Mouse (Mus musculus) MEL (cell line): ENCODE measurements around the gene Kcng4. TPM values are rescaled to one million over a fixed set of nuclear protein-coding genes. Genes with fewer than 3 reads are reported as not detected.

Source experiments
- DNase-seq: peaks from one replicate; pipeline ENCODE4 v3.0.0; 2011; ENCODE audit warnings: low read depth, low spot score
- H3K27ac ChIP-seq: 2 replicates; pipeline ENCODE4 v1.5.1; 2012; ENCODE audit warnings: low read depth, mild to moderate bottlenecking, control low read depth, low read length, moderate library complexity; ENCODE audit not compliant: control insufficient read depth
- H3K27me3 ChIP-seq, 2 experiments: fragments of 150-350 bp in 1 of 2; sonication (generic) in 1 of 2; 2 replicates each; pipeline ENCODE4 v1.6.1; 2012; ENCODE audit warnings: low read length in 2 of 2, mild to moderate bottlenecking in 2 of 2, improper control_type of control experiment in 1 of 2, moderate library complexity in 1 of 2; ENCODE audit not compliant: insufficient read depth in 2 of 2, control insufficient read depth in 1 of 2
- H3K36me3 ChIP-seq, 2 experiments: 2 replicates each; pipeline ENCODE4 v1.6.1; 2012 to 2014; ENCODE audit warnings: low read length in 2 of 2, improper control_type of control experiment in 1 of 2, inconsistent platforms in 1 of 2, mild to moderate bottlenecking in 1 of 2; ENCODE audit not compliant: insufficient read depth in 2 of 2, control insufficient read depth in 1 of 2
- H3K4me1 ChIP-seq, 2 experiments: fragments of 150-350 bp in 1 of 2; sonication (generic) in 1 of 2; 2 replicates each; pipeline ENCODE4 v1.6.1; 2012; ENCODE audit warnings: low read length in 2 of 2, improper control_type of control experiment in 1 of 2, mild to moderate bottlenecking in 1 of 2; ENCODE audit not compliant: insufficient read depth in 2 of 2, control insufficient read depth in 1 of 2
- H3K4me3 ChIP-seq, 2 experiments: fragments of 150-350 bp in 1 of 2; sonication (generic) in 1 of 2; 2 replicates each; pipeline ENCODE4 v1.5.1; 2012; ENCODE audit warnings: low read depth in 2 of 2, low read length in 2 of 2, mild to moderate bottlenecking in 2 of 2, moderate library complexity in 2 of 2, control low read depth in 1 of 2, improper control_type of control experiment in 1 of 2; ENCODE audit not compliant: control insufficient read depth in 1 of 2, insufficient read depth in 1 of 2
- H3K79me2 ChIP-seq: 2 replicates; pipeline ENCODE4 v1.6.1; 2012; ENCODE audit warnings: mild to moderate bottlenecking, low read length, moderate library complexity; ENCODE audit not compliant: control insufficient read depth, poor library complexity, insufficient read depth
- H3K9ac ChIP-seq: 2 replicates; pipeline ENCODE4 v1.6.1; 2012; ENCODE audit warnings: low read depth, mild to moderate bottlenecking, control low read depth, low read length, moderate library complexity; ENCODE audit not compliant: control insufficient read depth, poor library complexity, severe bottlenecking
- H3K9me3 ChIP-seq: fragments of 150-350 bp; sonication (generic); replicated peaks from 2 replicates; pipeline ENCODE4 v1.6.1; 2012; ENCODE audit warnings: mild to moderate bottlenecking, low read length, improper control_type of control experiment, moderate library complexity; ENCODE audit not compliant: insufficient read depth
- CTCF ChIP-seq, 3 experiments: IDR thresholded peaks in 2 of 3; conservative IDR thresholded peaks in 1 of 3; 2 replicates each; pipeline ENCODE4 v1.5.1; 2011 to 2012; ENCODE audit warnings: low read length in 3 of 3, low read depth in 2 of 3, mild to moderate bottlenecking in 2 of 3, improper control_type of control experiment in 1 of 3, inconsistent platforms in 1 of 3, mixed read lengths in 1 of 3, moderate library complexity in 1 of 3; ENCODE audit not compliant: control insufficient read depth in 1 of 3, insufficient read depth in 1 of 3, poor library complexity in 1 of 3, severe bottlenecking in 1 of 3
- E2F4 ChIP-seq: IDR thresholded peaks from 2 replicates; pipeline ENCODE4 v1.6.1; 2011; ENCODE audit warnings: low read depth, low read length, improper control_type of control experiment, borderline replicate concordance
- ETS1 ChIP-seq: IDR thresholded peaks from 2 replicates; pipeline ENCODE4 v1.6.1; 2012; ENCODE audit warnings: low read depth, mild to moderate bottlenecking, inconsistent platforms, low read length, improper control_type of control experiment, moderate library complexity
- MAX ChIP-seq: IDR thresholded peaks from 2 replicates; pipeline ENCODE4 v1.6.1; 2011; ENCODE audit warnings: low read length, improper control_type of control experiment
- MAZ ChIP-seq: IDR thresholded peaks from 2 replicates; pipeline ENCODE4 v1.6.1; 2012; ENCODE audit warnings: low read depth, mild to moderate bottlenecking, inconsistent platforms, low read length, improper control_type of control experiment
- MEF2A ChIP-seq: IDR thresholded peaks from 2 replicates; pipeline ENCODE4 v1.6.1; 2014; ENCODE audit warnings: low read depth, mild to moderate bottlenecking, inconsistent platforms, low read length, improper control_type of control experiment; ENCODE audit not compliant: poor library complexity, insufficient replicate concordance, severe bottlenecking; ENCODE audit errors: extremely low read depth
- MXI1 ChIP-seq: IDR thresholded peaks from 2 replicates; pipeline ENCODE4 v1.6.1; 2011; ENCODE audit warnings: mild to moderate bottlenecking, low read depth, low read length, improper control_type of control experiment
- MYC ChIP-seq: IDR thresholded peaks from 2 replicates; pipeline ENCODE4 v1.6.1; 2011; ENCODE audit warnings: low read depth, mild to moderate bottlenecking, low read length, improper control_type of control experiment, moderate library complexity
- POLR2A ChIP-seq, 2 experiments: IDR thresholded peaks; 2 replicates each; pipeline ENCODE4 v1.6.1; 2011 to 2012; ENCODE audit warnings: low read length in 2 of 2, mild to moderate bottlenecking in 2 of 2, control low read depth in 1 of 2, improper control_type of control experiment in 1 of 2, low read depth in 1 of 2, moderate library complexity in 1 of 2; ENCODE audit not compliant: control insufficient read depth in 1 of 2, insufficient read depth in 1 of 2, poor library complexity in 1 of 2
- POLR2AphosphoS2 ChIP-seq: IDR thresholded peaks from 2 replicates; pipeline ENCODE4 v1.6.1; 2011; ENCODE audit warnings: low read length, improper control_type of control experiment
- POLR2AphosphoS5 ChIP-seq: IDR thresholded peaks from 2 replicates; pipeline ENCODE4 v1.6.1; 2012; ENCODE audit warnings: low read depth, borderline replicate concordance, mild to moderate bottlenecking, inconsistent platforms, low read length, moderate library complexity, mixed read lengths
- SMC3 ChIP-seq: IDR thresholded peaks from 2 replicates; pipeline ENCODE4 v1.6.1; 2011; ENCODE audit warnings: low read depth, low read length, improper control_type of control experiment
- USF1 ChIP-seq: IDR thresholded peaks from 2 replicates; pipeline ENCODE4 v1.6.1; 2014; ENCODE audit warnings: low read depth, mild to moderate bottlenecking, inconsistent platforms, low read length, improper control_type of control experiment, moderate library complexity
- ZC3H11A ChIP-seq: IDR thresholded peaks from 2 replicates; pipeline ENCODE4 v1.6.1; 2012; ENCODE audit warnings: low read depth, mild to moderate bottlenecking, inconsistent platforms, low read length, improper control_type of control experiment
- ZMIZ1 ChIP-seq: IDR thresholded peaks from 2 replicates; pipeline ENCODE4 v1.6.1; 2012; ENCODE audit warnings: low read depth, mild to moderate bottlenecking, inconsistent platforms, low read length, improper control_type of control experiment, moderate library complexity
- ZNF384 ChIP-seq: IDR thresholded peaks from 2 replicates; pipeline ENCODE4 v1.6.1; 2012; ENCODE audit warnings: low read depth, mild to moderate bottlenecking, inconsistent platforms, low read length, improper control_type of control experiment
- polyA plus RNA-seq, 2 experiments: library from polyadenylated mRNA; stranded (reverse) in 1 of 2; unstranded in 1 of 2; fragments of >175 nt in 1 of 2; fragments of >200 nt in 1 of 2; gene quantifications; 2 replicates each; pipeline versions ENCODE4 v1.2.1 to v1.2.4; 2012; ENCODE audit warnings: low replicate concordance in 2 of 2, low read depth in 1 of 2; ENCODE audit not compliant: insufficient read length in 2 of 2, insufficient read depth in 1 of 2, missing spikeins in 1 of 2
- total RNA-seq: library from RNA; depleted of rRNA; stranded (reverse); fragments of 300-350 nt; gene quantifications from 2 replicates; pipeline ENCODE4 v1.2.3, GENCODE M21; 2012

Kcng4 gene
- total and polyA plus RNA-seq, 3 experiments: not detected

DNA sequence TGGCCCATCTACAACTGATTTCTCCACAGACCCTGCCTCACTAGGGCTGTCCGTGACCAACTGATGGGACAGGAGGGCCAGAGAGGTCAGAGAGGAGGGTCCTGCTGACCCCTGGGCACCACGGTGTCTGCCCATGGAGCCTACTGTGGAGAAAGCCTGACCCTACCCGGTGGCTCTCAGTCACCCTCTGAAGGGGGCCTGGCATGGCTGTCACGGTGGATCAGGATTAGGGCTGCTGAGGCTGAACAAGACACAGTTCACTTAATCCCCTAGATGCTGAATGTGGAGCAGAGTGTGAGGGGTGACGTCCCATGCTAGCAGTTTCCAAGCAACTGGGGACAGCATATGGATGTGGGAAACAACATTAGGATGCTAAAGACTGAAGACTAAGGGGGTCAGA, 40.0 kb upstream of the Kcng4 start:
- Histone ChIP-seq H3K36me3 (no peaks in the 10 kb centered on the region), H3K27me3 (no peaks in the 10 kb centered on the region), H3K27ac (no peak overlapping the region), H3K9me3 (no peaks in the 10 kb centered on the region), H3K79me2 (no peaks in the 10 kb centered on the region), H3K9ac (no peak overlapping the region), H3K4me1 (peaks cover 0 to 4% of the 10 kb centered on the region in 2 experiments; a peak in 1 of 4 replicates), H3K4me3 (no peak overlapping the region)
- no peak for DNase-seq
- no peak for TF ChIP-seq MYC
- no peak for TF ChIP-seq MAZ
- TF ChIP-seq MAX: no peak
- TF ChIP-seq POLR2A (IDR thresholded peaks at IDR 0.05; ENCODE audit: control insufficient read depth in 1 of 2, insufficient read depth in 1 of 2, low read depth in 1 of 2, low read length in 2 of 2, poor library complexity in 1 of 2): no peak
- no peak for TF ChIP-seq MXI1
- TF ChIP-seq ZNF384: no peak
- TF ChIP-seq ZMIZ1: no peak
- TF ChIP-seq POLR2AphosphoS2: no peak
- TF ChIP-seq ETS1: no peak

DNA sequence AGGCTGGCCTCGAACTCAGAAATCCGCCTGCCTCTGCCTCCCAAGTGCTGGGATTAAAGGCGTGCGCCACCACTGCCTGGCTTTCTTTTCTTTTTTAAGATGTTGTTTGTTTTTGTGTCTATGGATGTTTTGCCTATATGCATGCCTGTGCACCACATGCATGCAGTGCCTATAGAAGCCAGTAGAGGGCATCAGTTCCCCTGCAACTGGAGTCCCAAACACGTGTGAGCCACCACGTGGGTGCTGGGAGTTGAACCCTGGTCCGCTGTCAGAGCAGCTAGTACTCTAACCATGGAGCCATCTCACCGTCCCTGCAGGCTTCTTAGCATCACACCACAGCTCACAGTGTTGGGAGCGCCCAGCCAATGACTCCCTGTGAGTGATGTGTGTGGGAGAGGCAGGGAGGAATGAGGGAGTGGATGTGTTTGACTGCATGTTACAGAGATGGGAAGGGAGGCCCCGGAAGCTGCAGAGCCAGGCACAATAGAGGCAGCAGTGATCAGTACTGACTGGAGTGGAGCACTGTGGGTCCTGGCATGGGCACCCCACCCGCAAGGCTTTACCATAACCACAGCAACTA, 38.6 kb upstream of the Kcng4 start:
- TF ChIP-seq MAZ (no peak), USF1 (peak; percentile 45; the same call in 1 of the 2 replicates), MYC (peak; percentile 97), ZC3H11A (no peak), CTCF (IDR thresholded peaks at IDR 0.05 in 2 of 3, conservative IDR thresholded peaks at IDR 0.05 in 1 of 3; ENCODE audit: control insufficient read depth in 1 of 3, insufficient read depth in 1 of 3, low read depth in 2 of 3, low read length in 3 of 3, poor library complexity in 1 of 3, severe bottlenecking in 1 of 3) (peak; percentile 57 to 62 (median 59)), SMC3 (peak; percentile 38; the same call in 1 of the 2 replicates), POLR2AphosphoS5 (no peak), ETS1 (no peak), E2F4 (no peak), MAX (peak; percentile 85), MXI1 (peak; percentile 53), MEF2A (no peak)
- TF ChIP-seq, all 39 proteins: peak for 6
- no peak overlapping the region for H3K9ac ChIP-seq
- no peaks in the 10 kb centered on the region for H3K79me2 ChIP-seq
- peak; percentile 54 for DNase-seq
- H3K9me3 ChIP-seq: no peaks in the 10 kb centered on the region
- H3K27me3 ChIP-seq: no peaks in the 10 kb centered on the region
- H3K4me3 ChIP-seq: no peak overlapping the region
- no peak overlapping the region for H3K27ac ChIP-seq
- H3K4me1 ChIP-seq: peaks cover 0 to 4% of the 10 kb centered on the region in 2 experiments; a peak in 1 of 4 replicates
- no peaks in the 10 kb centered on the region for H3K36me3 ChIP-seq
